Mouse (Mus musculus) stomach, postnatal 0 days (tissue): ENCODE data around the gene Fam13c.

Experiments
- CTCF ChIP-seq: IDR thresholded peaks from 2 replicates; pipeline ENCODE4 v1.5.1; 2016; ENCODE audit warnings: antibody characterized with exemption, low read depth, mild to moderate bottlenecking, moderate library complexity
- EP300 ChIP-seq: optimal IDR thresholded peaks from 2 replicates; pipeline ENCODE3; 2016; ENCODE audit warnings: antibody characterized with exemption

DNA sequence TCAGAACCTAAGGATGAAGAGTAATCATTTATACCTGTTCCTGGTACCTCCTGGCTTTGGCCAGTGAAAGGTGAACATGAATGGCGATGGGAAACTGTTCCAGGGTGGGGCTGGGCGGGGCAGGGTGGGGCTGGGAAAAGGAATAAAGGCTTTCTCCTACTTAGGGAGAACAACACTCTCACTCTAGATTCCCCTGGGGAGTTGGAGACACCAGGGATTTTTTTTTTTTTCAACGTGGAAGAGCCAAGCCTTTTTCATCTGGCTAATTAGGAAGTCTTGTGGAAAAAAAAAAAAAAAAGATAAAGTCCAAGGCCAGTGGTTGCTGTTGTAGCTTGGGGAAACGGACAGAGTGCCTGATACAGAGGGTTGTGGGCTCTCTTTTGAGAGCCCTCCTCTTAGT is 7.5 kb downstream of the Fam13c start:
- TF ChIP-seq CTCF (no peak), EP300 (no peak)
